Mouse (Mus musculus): ENCODE data around the gene Sept8. TPM values are rescaled to one million over a fixed set of nuclear protein-coding genes. Genes with fewer than 3 reads are reported as not detected.
"Not testable (repeated sequence)": the region's sequence is repeated elsewhere in the genome, so short reads cannot be mapped to it uniquely, and the experiment has no call there.

The Sept8 gene
- polyA plus RNA-seq, 1 experiment from 2014 or later: 20.7 TPM

DNA sequence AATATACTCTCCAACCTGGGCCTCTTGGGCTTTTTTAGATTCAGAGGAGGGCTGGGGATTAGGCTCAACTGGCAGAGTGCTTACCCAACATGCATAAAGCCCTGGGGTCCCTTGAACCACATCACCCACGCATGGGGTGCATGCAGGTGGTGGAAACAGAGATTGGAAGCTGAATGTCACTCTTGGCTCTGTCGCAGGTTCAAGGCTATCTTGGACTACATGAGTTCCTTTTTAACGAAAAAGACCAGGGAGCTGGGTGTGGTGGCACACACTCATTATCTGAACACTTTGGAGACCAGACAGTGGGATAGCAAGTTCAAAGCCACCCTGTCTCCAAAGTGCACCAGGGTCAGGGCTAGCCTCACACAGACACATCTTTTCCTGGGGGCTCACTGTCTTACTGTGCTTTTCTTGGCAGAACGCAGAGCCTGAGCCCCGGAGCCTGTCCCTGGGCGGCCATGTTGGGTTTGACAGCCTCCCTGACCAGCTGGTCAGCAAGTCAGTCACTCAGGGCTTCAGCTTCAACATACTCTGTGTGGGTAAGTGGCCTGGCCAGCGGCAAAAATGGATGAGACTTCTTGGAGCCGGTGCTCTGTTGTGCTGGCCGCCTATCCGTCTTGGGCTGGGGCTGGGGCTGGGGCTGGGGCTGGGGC lies 12.6 kb downstream of the Sept8 start:
- H3K27ac ChIP-seq (replicated peaks): no peak overlapping the region
- 90% methylated on average over 10 of the region's 10 CpGs for WGBS

GRCm38 (mm10) chr11:53532231-53532620 lies 13.2 kb downstream of the Sept8 start:
- no peak for ATAC-seq (ENCODE audit: low FRiP score, low read depth)
- peaks cover 29% of the 10 kb centered on the region for H3K36me3 ChIP-seq
- peaks cover 9% of the 10 kb centered on the region; the same call in 1 of the 2 replicates for H3K4me1 ChIP-seq (replicated peaks)
- H3K27me3 ChIP-seq: no peaks in the 10 kb centered on the region
- no peak overlapping the region for H3K4me3 ChIP-seq
- H3K9ac ChIP-seq: no peak overlapping the region
- H3K27ac ChIP-seq (replicated peaks): no peak overlapping the region
- WGBS: 89% methylated on average over 1 of the region's 1 CpGs
- H3K4me2 ChIP-seq: no peak overlapping the region
- H3K9me3 ChIP-seq: no peaks in the 10 kb centered on the region

More for the DNA sequence above, 12.6 kb downstream of the Sept8 start:
- Histone ChIP-seq H3K4me3 (no peak overlapping the region), H3K36me3 (peaks cover 24% of the 10 kb centered on the region), H3K9ac (no peak overlapping the region), H3K4me1 (replicated peaks) (peaks cover 9% of the 10 kb centered on the region; the same call in 1 of the 2 replicates), H3K27me3 (no peaks in the 10 kb centered on the region), H3K9me3 (no peaks in the 10 kb centered on the region), H3K4me2 (no peak overlapping the region)
- no peak for ATAC-seq (ENCODE audit: low FRiP score, low read depth)

DNA sequence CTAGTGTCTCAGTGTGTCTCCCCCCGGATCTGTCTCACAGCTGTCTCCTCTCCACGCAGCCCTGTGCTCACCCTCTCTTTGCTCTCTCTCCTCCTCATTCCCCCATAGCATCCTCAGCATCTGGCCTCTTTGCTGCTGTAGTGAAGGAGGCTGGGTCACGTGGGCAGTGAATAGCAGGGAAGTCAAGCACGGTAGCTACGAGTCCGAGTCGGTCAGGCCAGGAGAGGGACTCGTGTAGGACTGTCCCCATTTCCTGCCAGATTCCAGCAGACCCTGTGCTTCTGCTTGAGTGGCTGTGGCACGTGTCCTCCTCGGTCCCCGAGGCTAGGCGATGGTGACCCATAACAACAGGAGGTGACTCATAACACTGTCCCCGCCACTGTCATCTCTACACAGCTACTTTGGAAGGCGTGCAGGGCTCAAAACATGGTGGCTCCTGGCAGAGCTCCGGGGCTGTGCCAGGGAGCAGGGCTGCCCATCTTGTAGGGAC lies 20.0 kb downstream of the Sept8 start:
- Histone ChIP-seq H3K9me3 (no peaks in the 10 kb centered on the region), H3K27ac (replicated peaks) (no peak overlapping the region), H3K4me3 (no peak overlapping the region), H3K36me3 (peaks cover 44% of the 10 kb centered on the region), H3K9ac (no peak overlapping the region), H3K4me1 (replicated peaks) (no peaks in the 10 kb centered on the region), H3K27me3 (no peaks in the 10 kb centered on the region), H3K4me2 (no peak overlapping the region)
- 53% methylated on average over 15 of the region's 15 CpGs for WGBS
- ATAC-seq (ENCODE audit: low FRiP score, low read depth): 0 out of 2 replicates have a peak, but pooled peaks have one; percentile 59

GRCm38 (mm10) chr11:53540394-53540793 lies 21.3 kb downstream of the Sept8 start:
- Histone ChIP-seq H3K27ac (replicated peaks) (no peak overlapping the region), H3K4me2 (no peak overlapping the region), H3K9me3 (no peaks in the 10 kb centered on the region), H3K9ac (no peak overlapping the region), H3K4me3 (no peak overlapping the region), H3K27me3 (no peaks in the 10 kb centered on the region), H3K4me1 (replicated peaks) (no peaks in the 10 kb centered on the region), H3K36me3 (peaks cover 33% of the 10 kb centered on the region)
- ATAC-seq (ENCODE audit: low FRiP score, low read depth): no peak
- 93% methylated on average over 3 of the region's 3 CpGs for WGBS

DNA sequence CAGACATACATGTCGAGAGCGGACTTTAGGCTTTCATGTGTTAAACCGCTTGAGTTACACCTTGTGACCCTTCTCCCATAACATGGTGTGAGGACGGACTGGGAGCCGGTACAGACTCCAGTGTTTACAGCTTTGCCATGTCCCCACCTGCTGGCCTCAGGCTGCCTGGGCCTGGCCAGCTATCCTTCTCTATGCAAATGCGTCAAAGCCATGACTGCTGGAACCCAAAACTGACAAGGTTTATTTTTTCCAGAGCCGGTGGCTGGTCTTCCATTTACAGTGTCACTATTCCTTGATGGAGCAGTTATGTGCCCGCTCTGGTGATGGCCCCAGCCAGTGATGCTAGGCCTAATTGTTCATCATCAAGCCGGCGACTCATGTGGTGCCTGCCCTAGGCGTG lies 22.2 kb downstream of the Sept8 start:
- 81% methylated on average over 11 of the region's 11 CpGs for WGBS
- Histone ChIP-seq H3K4me1 (replicated peaks) (no peaks in the 10 kb centered on the region), H3K4me3 (no peak overlapping the region), H3K9me3 (no peaks in the 10 kb centered on the region), H3K9ac (no peak overlapping the region), H3K4me2 (no peak overlapping the region), H3K27me3 (no peaks in the 10 kb centered on the region), H3K36me3 (peaks cover 24% of the 10 kb centered on the region), H3K27ac (replicated peaks) (no peak overlapping the region)
- ATAC-seq (ENCODE audit: low FRiP score, low read depth): no peak

- H3K27me3 ChIP-seq: no peaks in the 10 kb centered on the region
- no peak for ATAC-seq (ENCODE audit: low FRiP score, low read depth)
- H3K27ac ChIP-seq (replicated peaks): no peak overlapping the region
- no peaks in the 10 kb centered on the region for H3K9me3 ChIP-seq
- no peak overlapping the region for H3K4me3 ChIP-seq
- no peak overlapping the region for H3K4me2 ChIP-seq
- WGBS: 67% methylated on average over 7 of the region's 7 CpGs
- H3K4me1 ChIP-seq (replicated peaks): no peaks in the 10 kb centered on the region
- H3K9ac ChIP-seq: no peak overlapping the region
- H3K36me3 ChIP-seq: peaks cover 8% of the 10 kb centered on the region; the same call in 1 of the 2 replicates
These were observed 24.0 kb downstream of the Sept8 start for GRCm38 (mm10) chr11:53543021-53543420.

DNA sequence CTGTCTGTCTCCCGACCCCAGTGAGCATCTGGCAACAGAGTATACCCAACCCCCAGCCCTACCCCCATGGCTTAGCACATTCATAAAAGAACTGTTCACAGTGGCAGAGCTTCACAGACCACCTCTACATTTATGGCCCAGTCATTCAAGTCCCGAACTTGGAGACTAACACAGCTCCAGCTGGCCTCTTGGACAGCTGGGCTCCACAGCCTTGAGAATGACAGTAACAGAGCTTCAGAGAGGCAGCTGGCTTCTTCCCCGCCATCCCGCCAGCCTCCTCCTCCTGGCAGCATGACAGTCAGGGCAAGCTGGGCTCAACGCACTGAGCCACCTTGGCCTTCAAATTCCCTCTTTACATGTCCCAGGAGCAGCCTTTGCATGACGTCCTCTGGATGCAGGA lies 27.2 kb downstream of the Sept8 start:
- Histone ChIP-seq H3K4me3 (no peak overlapping the region), H3K9ac (no peak overlapping the region), H3K36me3 (no peaks in the 10 kb centered on the region), H3K27ac (replicated peaks) (no peak overlapping the region), H3K27me3 (no peaks in the 10 kb centered on the region), H3K4me1 (replicated peaks) (no peaks in the 10 kb centered on the region), H3K9me3 (no peaks in the 10 kb centered on the region), H3K4me2 (no peak overlapping the region)
- WGBS: 47% methylated on average over 6 of the region's 6 CpGs
- peak; percentile 35; the same call in 1 of the 2 replicates for ATAC-seq (ENCODE audit: low FRiP score, low read depth)

DNA sequence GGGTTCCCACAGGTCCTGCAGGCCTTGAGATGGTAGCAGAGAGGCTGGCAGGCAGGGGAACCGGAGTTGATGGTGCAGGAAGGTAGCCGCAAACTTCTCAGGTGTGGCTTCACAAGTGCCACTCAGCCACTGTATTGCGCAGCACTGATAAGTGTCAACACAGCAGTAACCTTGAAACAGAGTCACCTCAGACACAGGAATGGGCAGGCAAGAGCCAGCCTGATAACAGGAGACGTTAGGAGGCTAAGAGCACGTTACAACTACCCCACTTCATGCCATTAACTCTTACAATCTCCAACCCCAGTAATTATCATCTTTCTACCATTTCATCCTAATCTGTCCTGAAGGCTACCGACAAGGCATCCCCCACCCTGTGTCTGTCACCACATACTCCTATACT lies 28.5 kb downstream of the Sept8 start:
- Histone ChIP-seq H3K4me2 (no peak overlapping the region), H3K9me3 (no peaks in the 10 kb centered on the region), H3K4me3 (no peak overlapping the region), H3K36me3 (no peaks in the 10 kb centered on the region), H3K9ac (no peak overlapping the region), H3K27ac (replicated peaks) (no peak overlapping the region), H3K27me3 (no peaks in the 10 kb centered on the region), H3K4me1 (replicated peaks) (no peaks in the 10 kb centered on the region)
- ATAC-seq (ENCODE audit: low FRiP score, low read depth): no peak
- 96% methylated on average over 6 of the region's 6 CpGs for WGBS

DNA sequence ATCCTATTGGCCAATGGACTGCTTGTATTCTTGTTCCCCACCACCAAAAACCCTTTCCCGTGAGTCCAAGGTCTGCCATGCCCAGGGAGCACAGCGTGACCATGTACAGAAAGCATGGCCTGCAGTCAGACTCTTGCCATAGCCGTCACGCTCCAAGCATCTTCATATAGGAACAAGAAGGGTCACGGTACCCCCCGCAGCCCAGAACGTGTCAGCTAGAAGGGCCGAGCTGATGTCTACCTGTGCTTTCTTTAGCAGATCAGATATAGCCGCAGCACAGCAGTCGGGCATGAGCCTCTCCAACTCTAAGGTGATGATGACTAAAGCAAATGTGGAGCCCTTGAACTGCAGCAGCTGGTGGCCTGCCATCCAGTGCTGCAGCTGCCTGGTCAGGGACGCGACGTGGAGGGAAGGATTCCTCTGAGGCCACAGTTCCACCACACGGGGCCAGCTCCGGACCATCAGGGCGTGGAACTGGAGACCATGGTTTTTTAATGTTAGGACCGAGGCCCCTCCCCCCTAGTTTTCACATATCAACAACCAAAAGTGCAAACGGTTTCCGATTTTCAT lies 29.1 kb downstream of the Sept8 start:
- no peak overlapping the region for H3K27ac ChIP-seq (replicated peaks)
- ATAC-seq (ENCODE audit: low FRiP score, low read depth): no peak

GRCm38 (mm10) chr11:53550714-53551113 lies 31.7 kb downstream of the Sept8 start:
- WGBS: 88% methylated on average over 1 of the region's 1 CpGs
- no peak overlapping the region for H3K27ac ChIP-seq (replicated peaks)
- H3K4me2 ChIP-seq: no peak overlapping the region
- no peak overlapping the region for H3K4me3 ChIP-seq
- no peak for ATAC-seq (ENCODE audit: low FRiP score, low read depth)
- H3K36me3 ChIP-seq: no peaks in the 10 kb centered on the region
- H3K4me1 ChIP-seq (replicated peaks): no peaks in the 10 kb centered on the region
- no peaks in the 10 kb centered on the region for H3K9me3 ChIP-seq
- H3K27me3 ChIP-seq: no peaks in the 10 kb centered on the region
- no peak overlapping the region for H3K9ac ChIP-seq

More for the DNA sequence above, 29.1 kb downstream of the Sept8 start:
- WGBS: 87% methylated on average over 19 of the region's 19 CpGs
- H3K4me1 ChIP-seq (replicated peaks): no peaks in the 10 kb centered on the region
- H3K36me3 ChIP-seq: no peaks in the 10 kb centered on the region
- no peaks in the 10 kb centered on the region for H3K9me3 ChIP-seq
- H3K4me3 ChIP-seq: no peak overlapping the region
- H3K4me2 ChIP-seq: no peak overlapping the region
- no peaks in the 10 kb centered on the region for H3K27me3 ChIP-seq
- no peak overlapping the region for H3K9ac ChIP-seq

GRCm38 (mm10) chr11:53551754-53552153 lies 32.7 kb downstream of the Sept8 start:
- ATAC-seq (ENCODE audit: low FRiP score, low read depth): 0 out of 2 replicates have a peak, but pooled peaks have one; percentile 15
- Histone ChIP-seq H3K9me3 (no peaks in the 10 kb centered on the region), H3K4me2 (no peak overlapping the region), H3K4me3 (no peak overlapping the region), H3K27ac (replicated peaks) (no peak overlapping the region), H3K27me3 (no peaks in the 10 kb centered on the region), H3K4me1 (replicated peaks) (no peaks in the 10 kb centered on the region), H3K36me3 (no peaks in the 10 kb centered on the region), H3K9ac (no peak overlapping the region)
- 67% methylated on average over 12 of the region's 12 CpGs for WGBS

DNA sequence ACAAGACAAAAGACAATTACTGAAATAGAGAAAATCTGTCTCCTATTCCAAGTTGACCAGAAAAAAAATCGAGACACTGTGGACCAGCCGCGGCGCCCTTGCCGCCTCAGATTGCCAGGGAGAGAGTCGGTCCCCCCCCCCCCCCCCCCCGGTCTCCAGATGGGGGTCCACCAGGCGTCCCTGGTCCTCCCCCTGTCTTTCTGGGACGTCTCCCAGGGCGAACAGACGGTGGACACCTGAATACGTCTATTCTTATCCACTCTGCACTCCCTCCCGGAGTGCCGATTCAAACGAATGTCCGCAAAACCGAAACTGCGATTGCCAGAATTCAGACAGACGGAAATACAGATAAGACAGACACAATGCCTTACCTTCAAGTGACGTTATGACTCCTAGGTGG lies 37.5 kb downstream of the Sept8 start:
- not testable (repeated sequence) for H3K27ac ChIP-seq (replicated peaks); ATAC-seq (ENCODE audit: low FRiP score, low read depth); H3K4me1 ChIP-seq (replicated peaks); H3K27me3 ChIP-seq; H3K4me2 ChIP-seq; H3K9me3 ChIP-seq; H3K4me3 ChIP-seq; H3K9ac ChIP-seq; H3K36me3 ChIP-seq
- 92% methylated on average over 13 of the region's 20 CpGs for WGBS
